Mouse (Mus musculus): ENCODE data around the gene Rnf130. TPM values are rescaled to one million over a fixed set of nuclear protein-coding genes. Genes with fewer than 3 reads are reported as not detected.

The Rnf130 gene
- polyA plus RNA-seq, 1 experiment from 2014 or later, result 77.5 TPM

GRCm38 (mm10) chr11:50034155-50034554 lies 9.0 kb downstream of the Rnf130 start:
- no peak overlapping the region for H3K27ac ChIP-seq (ENCODE audit: low read length)
- no peak for ATAC-seq
- no peak overlapping the region for H3K9ac ChIP-seq (replicated peaks; ENCODE audit: low read depth)
- TF ChIP-seq EP300 (IDR thresholded peaks at IDR 0.05) (no peak), CTCF (IDR thresholded peaks at IDR 0.05) (no peak)
- no peaks in the 10 kb centered on the region for H3K27me3 ChIP-seq (replicated peaks; ENCODE audit: insufficient read depth, low read length)
- H3K9me3 ChIP-seq (ENCODE audit: low read length), result no peaks in the 10 kb centered on the region
- H3K4me1 ChIP-seq (ENCODE audit: insufficient read depth, low read depth, low read length), result 0 out of 2 replicates have a peak, but pooled peaks cover 2% of the 10 kb centered on the region
- no peak for DNase-seq (ENCODE audit: low spot score)
- H3K36me3 ChIP-seq (ENCODE audit: insufficient read depth, low read length), result no peaks in the 10 kb centered on the region
- no peak overlapping the region for H3K4me3 ChIP-seq (ENCODE audit: low read depth, low read length)
- no peak overlapping the region for H3K4me2 ChIP-seq (replicated peaks; ENCODE audit: low read depth, low read length)

GRCm38 (mm10) chr11:50035726-50036125 lies 10.6 kb downstream of the Rnf130 start:
- no peak overlapping the region for H3K9ac ChIP-seq (replicated peaks; ENCODE audit: low read depth)
- no peak for DNase-seq (ENCODE audit: low spot score)
- ATAC-seq, result no peak
- H3K27ac ChIP-seq (ENCODE audit: low read length), result no peak overlapping the region
- no peaks in the 10 kb centered on the region for H3K36me3 ChIP-seq (ENCODE audit: insufficient read depth, low read length)
- WGBS, result 73% methylated on average over 3 of the region's 3 CpGs
- TF ChIP-seq EP300 (IDR thresholded peaks at IDR 0.05) (no peak), CTCF (IDR thresholded peaks at IDR 0.05) (no peak)
- H3K9me3 ChIP-seq (ENCODE audit: low read length), result no peaks in the 10 kb centered on the region
- no peak overlapping the region for H3K4me3 ChIP-seq (ENCODE audit: low read depth, low read length)
- no peaks in the 10 kb centered on the region for H3K27me3 ChIP-seq (replicated peaks; ENCODE audit: insufficient read depth, low read length)
- 0 out of 2 replicates have a peak, but pooled peaks cover 2% of the 10 kb centered on the region for H3K4me1 ChIP-seq (ENCODE audit: insufficient read depth, low read depth, low read length)
- H3K4me2 ChIP-seq (replicated peaks; ENCODE audit: low read depth, low read length), result no peak overlapping the region

- Histone ChIP-seq H3K4me1 (ENCODE audit: insufficient read depth, low read depth, low read length) (0 out of 2 replicates have a peak, but pooled peaks cover 2% of the 10 kb centered on the region), H3K9ac (replicated peaks; ENCODE audit: low read depth) (no peak overlapping the region), H3K36me3 (ENCODE audit: insufficient read depth, low read length) (no peaks in the 10 kb centered on the region), H3K27me3 (replicated peaks; ENCODE audit: insufficient read depth, low read length) (no peaks in the 10 kb centered on the region), H3K4me3 (ENCODE audit: low read depth, low read length) (no peak overlapping the region), H3K9me3 (ENCODE audit: low read length) (no peaks in the 10 kb centered on the region), H3K27ac (ENCODE audit: low read length) (no peak overlapping the region), H3K4me2 (replicated peaks; ENCODE audit: low read depth, low read length) (no peak overlapping the region)
- DNase-seq (ENCODE audit: low spot score), result no peak
- 78% methylated on average over 4 of the region's 4 CpGs for WGBS
- no peak for TF ChIP-seq CTCF (IDR thresholded peaks at IDR 0.05)
- TF ChIP-seq EP300 (IDR thresholded peaks at IDR 0.05), result no peak
- no peak for ATAC-seq
Measured at GRCm38 (mm10) chr11:50036781-50037460, 11.8 kb downstream of the Rnf130 start.

- H3K27me3 ChIP-seq (replicated peaks; ENCODE audit: insufficient read depth, low read length), result no peaks in the 10 kb centered on the region
- H3K27ac ChIP-seq (ENCODE audit: low read length), result no peak overlapping the region
- DNase-seq (ENCODE audit: low spot score) (peak; percentile 30), ATAC-seq (no peak)
- WGBS, result 70% methylated on average over 1 of the region's 1 CpGs
- no peak overlapping the region for H3K9ac ChIP-seq (replicated peaks; ENCODE audit: low read depth)
- H3K4me2 ChIP-seq (replicated peaks; ENCODE audit: low read depth, low read length), result no peak overlapping the region
- H3K4me3 ChIP-seq (ENCODE audit: low read depth, low read length), result no peak overlapping the region
- no peaks in the 10 kb centered on the region for H3K9me3 ChIP-seq (ENCODE audit: low read length)
- 0 out of 2 replicates have a peak, but pooled peaks cover 2% of the 10 kb centered on the region for H3K4me1 ChIP-seq (ENCODE audit: insufficient read depth, low read depth, low read length)
- TF ChIP-seq EP300 (IDR thresholded peaks at IDR 0.05), result no peak
- no peak for TF ChIP-seq CTCF (IDR thresholded peaks at IDR 0.05)
- H3K36me3 ChIP-seq (ENCODE audit: insufficient read depth, low read length), result no peaks in the 10 kb centered on the region
Measured at GRCm38 (mm10) chr11:50038757-50039156, 13.6 kb downstream of the Rnf130 start.

- WGBS, result 54% methylated on average over 3 of the region's 3 CpGs
- Histone ChIP-seq H3K27me3 (replicated peaks; ENCODE audit: insufficient read depth, low read length) (no peaks in the 10 kb centered on the region), H3K9ac (replicated peaks; ENCODE audit: low read depth) (no peak overlapping the region), H3K36me3 (ENCODE audit: insufficient read depth, low read length) (no peaks in the 10 kb centered on the region), H3K27ac (ENCODE audit: low read length) (no peak overlapping the region), H3K4me1 (ENCODE audit: insufficient read depth, low read depth, low read length) (no peaks in the 10 kb centered on the region), H3K4me3 (ENCODE audit: low read depth, low read length) (no peak overlapping the region), H3K4me2 (replicated peaks; ENCODE audit: low read depth, low read length) (no peak overlapping the region), H3K9me3 (ENCODE audit: low read length) (no peaks in the 10 kb centered on the region)
- no peak for DNase-seq (ENCODE audit: low spot score)
- TF ChIP-seq CTCF (IDR thresholded peaks at IDR 0.05) (no peak), EP300 (IDR thresholded peaks at IDR 0.05) (no peak)
- no peak for ATAC-seq
Measured at GRCm38 (mm10) chr11:50041148-50041547, 16.0 kb downstream of the Rnf130 start.

GRCm38 (mm10) chr11:50042345-50042997 lies 17.3 kb downstream of the Rnf130 start:
- Histone ChIP-seq H3K4me3 (ENCODE audit: low read depth, low read length) (no peak overlapping the region), H3K27ac (ENCODE audit: low read length) (no peak overlapping the region), H3K27me3 (replicated peaks; ENCODE audit: insufficient read depth, low read length) (no peaks in the 10 kb centered on the region), H3K9ac (replicated peaks; ENCODE audit: low read depth) (no peak overlapping the region), H3K36me3 (ENCODE audit: insufficient read depth, low read length) (no peaks in the 10 kb centered on the region), H3K4me2 (replicated peaks; ENCODE audit: low read depth, low read length) (no peak overlapping the region), H3K4me1 (ENCODE audit: insufficient read depth, low read depth, low read length) (no peaks in the 10 kb centered on the region), H3K9me3 (ENCODE audit: low read length) (no peaks in the 10 kb centered on the region)
- WGBS, result 74% methylated on average over 4 of the region's 4 CpGs
- no peak for ATAC-seq
- DNase-seq (ENCODE audit: low spot score), result no peak
- no peak for TF ChIP-seq EP300 (IDR thresholded peaks at IDR 0.05)
- TF ChIP-seq CTCF (IDR thresholded peaks at IDR 0.05), result no peak

Measured in lung, postnatal 0 days (tissue).